Mouse (Mus musculus) right cerebral cortex, postnatal 10 days (tissue): ENCODE results near the gene Abhd17a.

Source experiments
- DNase-seq, 2 experiments: peaks; one replicate each; pipeline ENCODE4 v3.0.0; 2021; ENCODE audit warnings: low spot score in 2 of 2

The Abhd17a gene

GRCm38 (mm10) chr10:80577195-80578130 lies 12.7 kb downstream of the Abhd17a start, which contains the start of gene Klf16:
Klf16 (minus strand) TSS chr10:80577321.
- peak; percentile 98 for DNase-seq

- DNase-seq, result peak; percentile 70 to 73
Observed at GRCm38 (mm10) chr10:80576351-80577194, 13.6 kb downstream of the Abhd17a start.

DNA sequence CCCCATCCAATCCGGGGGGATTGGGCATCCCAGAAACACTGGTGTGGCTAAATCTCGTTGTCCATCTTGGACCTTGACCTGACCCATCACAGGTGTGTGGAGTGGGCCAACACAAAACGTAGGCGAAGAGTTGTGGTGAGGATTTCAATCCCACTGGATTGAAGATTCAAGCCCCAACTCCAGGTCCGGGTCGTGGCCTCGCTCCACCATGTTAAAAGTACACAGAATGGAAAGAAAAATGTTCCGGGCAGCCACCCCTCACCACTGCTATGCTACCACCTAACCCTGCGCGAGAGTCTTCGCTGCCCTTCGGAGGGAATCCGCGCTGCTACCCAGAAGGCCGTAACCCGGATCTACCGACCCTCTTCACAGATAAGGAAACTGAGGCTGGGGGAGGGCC lies 14.2 kb downstream of the Abhd17a start:
- peak; percentile 51 to 58 for DNase-seq

DNA sequence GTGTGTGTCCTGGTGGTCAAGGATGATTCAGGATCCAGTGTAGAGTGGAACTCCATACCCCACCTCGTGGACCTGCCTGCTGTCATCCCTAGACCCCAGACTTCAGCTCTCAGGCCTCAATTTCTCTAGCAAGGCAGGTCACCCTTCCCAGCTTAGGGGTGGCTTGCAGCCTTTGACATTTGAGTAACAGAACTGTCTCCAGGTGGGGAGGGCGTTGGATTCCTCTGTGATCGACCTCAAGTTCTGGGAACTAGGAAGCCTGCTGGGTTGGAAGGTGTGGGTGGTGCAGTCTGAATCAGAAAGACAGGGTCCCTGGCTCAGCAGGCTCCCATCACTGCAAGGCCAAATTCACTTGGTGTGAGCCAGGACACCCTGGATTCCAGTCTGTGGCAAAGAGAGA lies 15.2 kb downstream of the Abhd17a start:
- peak in 1 of 2 experiments; percentile 63 for DNase-seq

- peak; percentile 72 to 78 for DNase-seq
Observed at GRCm38 (mm10) chr10:80573944-80574343, 16.2 kb downstream of the Abhd17a start.

- DNase-seq, result peak in 1 of 2 experiments; percentile 34
Observed at GRCm38 (mm10) chr10:80572477-80572876, 17.7 kb downstream of the Abhd17a start.

- DNase-seq, result peak in 1 of 2 experiments; percentile 60
Observed at GRCm38 (mm10) chr10:80570871-80571836, 19.0 kb downstream of the Abhd17a start.

GRCm38 (mm10) chr10:80570419-80570818 lies 19.7 kb downstream of the Abhd17a start:
- no peak for DNase-seq

DNA sequence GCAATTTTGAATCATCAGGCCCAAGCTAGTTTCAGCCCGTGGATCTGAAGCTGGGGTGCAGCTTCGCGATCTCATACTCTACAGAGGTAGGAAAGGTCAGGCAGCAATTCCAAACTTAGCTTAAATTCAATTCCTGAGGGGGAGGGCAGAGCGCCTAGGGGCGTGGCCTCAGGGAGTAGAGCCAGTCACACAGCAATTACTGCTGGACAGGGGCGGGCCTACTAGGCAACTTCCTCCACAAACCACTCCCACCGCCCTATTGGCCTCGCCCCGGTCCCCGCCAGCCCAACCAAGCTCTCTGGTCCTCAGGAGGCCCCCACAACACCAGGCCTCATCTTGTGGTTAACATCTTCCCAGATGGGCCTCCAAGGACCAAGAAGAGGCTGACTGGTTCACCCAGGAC lies 20.5 kb downstream of the Abhd17a start:
- DNase-seq, result peak; percentile 58 to 62

DNA sequence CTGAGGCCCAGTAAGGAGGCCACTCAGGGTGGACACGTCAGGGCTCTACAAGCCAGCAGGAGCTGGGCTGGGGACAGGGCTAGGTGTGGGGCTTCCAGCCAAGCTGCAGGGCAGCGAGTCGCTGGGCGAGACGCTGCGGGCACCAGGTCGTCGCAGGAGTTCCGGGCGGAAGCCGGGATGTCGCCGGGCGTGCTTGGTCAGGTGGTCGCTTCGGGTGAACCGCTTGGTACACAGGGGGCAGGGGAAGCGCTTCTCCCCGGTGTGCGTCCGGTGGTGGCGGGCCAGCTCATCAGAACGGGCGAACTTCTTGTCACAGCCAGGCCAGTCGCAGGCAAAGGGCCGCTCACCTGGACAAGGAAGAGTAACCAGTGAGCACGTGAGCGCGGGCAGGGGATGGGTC lies 21.3 kb downstream of the Abhd17a start:
- peak in 1 of 2 experiments; percentile 40 for DNase-seq

- peak; percentile 91 to 92 for DNase-seq
Observed at GRCm38 (mm10) chr10:80566375-80567092, 23.6 kb downstream of the Abhd17a start.

GRCm38 (mm10) chr10:80561116-80561944 lies 28.8 kb downstream of the Abhd17a start, which contains the start of gene Rexo1:
Rexo1 (minus strand) TSS chr10:80561560.
- peak; percentile 94 to 95 for DNase-seq

DNA sequence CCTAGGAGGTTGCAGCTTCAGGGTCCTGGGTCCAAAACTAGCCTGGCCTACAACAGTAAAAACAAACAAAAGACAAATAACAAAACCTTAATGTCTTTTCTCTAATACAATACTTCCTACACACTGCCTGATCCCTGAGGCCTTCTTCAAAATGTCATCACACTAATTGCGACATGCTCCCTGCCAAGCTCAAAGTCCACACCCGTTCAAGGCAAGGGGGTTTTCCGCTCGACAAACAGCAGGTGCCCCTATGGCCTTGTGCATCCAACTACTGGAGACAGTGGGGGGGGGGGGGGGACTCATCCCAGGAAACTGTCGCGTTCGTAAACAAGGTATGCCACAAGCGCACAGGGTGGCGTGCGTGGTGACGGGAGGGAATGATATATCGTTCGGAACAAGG lies 29.5 kb downstream of the Abhd17a start:
- DNase-seq, result no peak

- no peak for DNase-seq
Observed at GRCm38 (mm10) chr10:80559431-80559830, 30.7 kb downstream of the Abhd17a start.

- peak in 1 of 2 experiments; percentile 80 for DNase-seq
Observed at GRCm38 (mm10) chr10:80557346-80557965, 32.7 kb downstream of the Abhd17a start.

DNA sequence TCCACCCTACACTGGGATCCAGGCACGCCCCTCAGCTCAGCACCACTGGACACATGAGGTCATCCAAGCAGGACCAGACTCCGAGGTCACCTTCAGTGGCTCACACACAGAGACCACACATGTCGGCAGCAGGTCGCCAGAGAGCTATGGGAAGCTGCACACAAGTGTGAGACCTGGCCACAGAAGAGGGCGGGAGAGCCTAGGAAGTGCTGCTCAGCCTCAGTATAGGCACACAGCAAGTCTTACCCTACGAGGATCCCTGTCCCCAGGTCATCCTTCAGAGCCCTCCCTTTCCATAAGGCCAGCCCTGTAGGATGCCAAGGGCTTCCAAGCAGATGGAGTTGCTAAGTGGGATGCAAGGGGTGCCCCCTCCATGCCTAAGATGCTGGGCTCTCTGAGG lies 36.1 kb downstream of the Abhd17a start:
- DNase-seq, result no peak

DNA sequence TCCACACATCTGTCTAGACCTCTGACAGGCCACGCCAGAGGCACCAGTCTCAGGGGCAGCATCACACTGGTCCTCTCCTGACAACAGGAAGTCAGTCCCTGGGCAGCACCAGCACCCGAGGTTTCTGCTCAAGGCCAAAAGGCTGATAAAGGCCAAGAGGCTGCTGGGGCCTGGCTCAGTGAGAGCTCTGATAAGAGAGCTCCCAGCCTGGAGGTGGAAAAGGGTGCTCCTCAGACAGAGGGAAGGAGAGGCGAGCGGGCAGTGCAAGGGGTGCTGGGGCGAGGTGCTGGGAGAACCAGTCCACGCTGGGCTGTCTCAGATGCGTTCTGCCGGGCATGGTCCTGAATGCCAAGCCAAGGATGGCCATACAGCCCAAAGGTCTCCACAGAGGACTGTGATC lies 36.6 kb downstream of the Abhd17a start:
- no peak for DNase-seq

DNA sequence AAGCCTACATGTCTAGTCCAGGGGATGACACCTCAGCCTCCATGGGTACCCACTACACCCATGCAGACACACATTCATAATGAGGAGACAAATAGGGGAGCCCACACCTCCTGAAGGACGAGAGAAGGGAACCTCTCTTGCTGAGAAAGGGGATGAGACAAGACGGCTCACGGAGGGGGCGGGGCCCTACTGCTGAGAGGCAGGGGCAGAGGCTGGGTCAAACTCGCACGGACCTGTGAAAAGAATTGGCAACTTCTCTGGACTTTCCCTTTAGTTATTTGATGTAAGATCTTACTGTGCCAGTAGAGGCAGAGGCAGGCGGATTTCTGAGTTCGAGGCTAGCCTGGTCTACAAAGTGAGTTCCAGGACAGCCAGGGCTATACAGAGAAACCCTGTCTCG lies 37.8 kb downstream of the Abhd17a start:
- DNase-seq, result no peak

DNA sequence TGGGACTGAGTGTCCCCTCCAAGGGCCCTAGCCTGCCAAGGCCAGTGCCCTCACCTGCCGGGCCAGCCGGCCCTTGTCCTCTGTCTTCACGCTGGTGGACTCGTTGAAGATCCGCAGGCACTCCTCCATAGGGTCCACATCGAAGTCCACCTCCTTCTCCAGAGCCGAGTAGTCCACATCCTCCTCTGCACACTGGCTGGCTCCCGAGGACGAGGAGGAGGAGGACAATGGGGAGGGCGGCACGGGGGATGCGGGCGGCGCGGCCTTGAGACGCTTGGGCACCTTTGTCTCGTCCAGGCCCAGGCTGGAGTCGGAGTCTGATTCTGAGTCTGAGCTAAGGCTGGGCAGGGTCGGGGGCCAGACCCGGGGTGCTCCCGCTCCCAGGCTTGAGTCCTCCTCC lies 40.9 kb downstream of the Abhd17a start:
- DNase-seq, result no peak
